Mouse (Mus musculus) erythroid progenitor cell, adult 5-6 weeks (primary cell): ENCODE data around the gene Hoxa6. TPM values are rescaled to one million over a fixed set of nuclear protein-coding genes. Genes with fewer than 3 reads are reported as not detected.

ENCODE experiments used
- ATAC-seq: replicated peaks from 2 replicates; pipeline ENCODE4 v1.8.0; 2016; ENCODE audit warnings: moderate number of reproducible peaks, mild to moderate bottlenecking, moderate TSS enrichment, inconsistent platforms; ENCODE audit not compliant: poor library complexity, low FRiP score, severe bottlenecking
- total RNA-seq, 2 experiments: library from RNA; stranded (forward) in 1 of 2; stranded (reverse) in 1 of 2; fragments of 150-400 nt in 1 of 2; fragments of 186-747, 209-891 nt in 1 of 2; gene quantifications; 2 replicates each; pipeline versions ENCODE4 v1.2.3 to v1.2.4; 2015 to 2017; ENCODE audit warnings: low replicate concordance in 2 of 2

Gene Hoxa6
- total RNA-seq, 2 experiments from 2014 or later, result not detected

DNA sequence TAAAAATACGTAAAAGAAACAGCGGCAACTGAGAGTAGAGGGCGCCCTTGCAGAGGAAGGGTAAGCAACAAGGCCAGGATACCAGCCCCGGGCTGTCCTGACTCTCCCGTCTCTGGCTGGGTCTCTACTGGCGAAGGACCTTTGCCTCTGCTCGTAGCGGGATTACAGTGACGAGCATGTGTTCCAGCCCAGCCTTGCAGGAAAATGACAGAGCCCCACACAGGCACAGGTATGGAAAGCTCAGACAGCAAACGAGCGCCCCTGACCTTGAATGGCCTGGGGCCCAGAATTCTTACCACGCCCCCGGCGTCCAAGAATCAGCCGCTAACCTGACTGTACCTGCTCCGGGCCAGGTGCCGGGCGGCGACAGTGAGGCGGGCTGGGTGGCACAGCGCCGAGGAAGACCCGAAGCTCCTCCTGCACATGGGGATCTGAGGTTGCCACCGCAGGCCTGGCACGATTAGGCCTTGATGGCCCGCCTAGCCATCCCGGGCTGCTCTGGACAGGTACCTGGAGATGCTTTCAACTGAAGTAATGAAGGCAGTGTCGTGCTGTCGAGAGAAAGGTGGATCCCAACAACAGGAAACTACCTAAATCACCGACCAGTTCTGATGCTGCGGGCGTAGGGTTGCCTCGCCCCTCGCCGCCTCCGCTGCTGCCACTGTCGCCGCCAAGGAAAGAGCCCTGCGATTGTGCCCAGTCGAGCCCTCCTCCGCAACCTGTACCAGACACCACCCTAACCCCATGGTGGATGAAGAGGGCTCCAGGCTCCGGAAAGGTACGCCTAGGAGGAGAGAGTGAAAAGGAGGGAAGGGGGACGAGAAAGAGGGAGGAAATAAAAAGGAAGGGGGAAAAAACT, 21.3 kb upstream of the Hoxa6 start:
- no peak for ATAC-seq

DNA sequence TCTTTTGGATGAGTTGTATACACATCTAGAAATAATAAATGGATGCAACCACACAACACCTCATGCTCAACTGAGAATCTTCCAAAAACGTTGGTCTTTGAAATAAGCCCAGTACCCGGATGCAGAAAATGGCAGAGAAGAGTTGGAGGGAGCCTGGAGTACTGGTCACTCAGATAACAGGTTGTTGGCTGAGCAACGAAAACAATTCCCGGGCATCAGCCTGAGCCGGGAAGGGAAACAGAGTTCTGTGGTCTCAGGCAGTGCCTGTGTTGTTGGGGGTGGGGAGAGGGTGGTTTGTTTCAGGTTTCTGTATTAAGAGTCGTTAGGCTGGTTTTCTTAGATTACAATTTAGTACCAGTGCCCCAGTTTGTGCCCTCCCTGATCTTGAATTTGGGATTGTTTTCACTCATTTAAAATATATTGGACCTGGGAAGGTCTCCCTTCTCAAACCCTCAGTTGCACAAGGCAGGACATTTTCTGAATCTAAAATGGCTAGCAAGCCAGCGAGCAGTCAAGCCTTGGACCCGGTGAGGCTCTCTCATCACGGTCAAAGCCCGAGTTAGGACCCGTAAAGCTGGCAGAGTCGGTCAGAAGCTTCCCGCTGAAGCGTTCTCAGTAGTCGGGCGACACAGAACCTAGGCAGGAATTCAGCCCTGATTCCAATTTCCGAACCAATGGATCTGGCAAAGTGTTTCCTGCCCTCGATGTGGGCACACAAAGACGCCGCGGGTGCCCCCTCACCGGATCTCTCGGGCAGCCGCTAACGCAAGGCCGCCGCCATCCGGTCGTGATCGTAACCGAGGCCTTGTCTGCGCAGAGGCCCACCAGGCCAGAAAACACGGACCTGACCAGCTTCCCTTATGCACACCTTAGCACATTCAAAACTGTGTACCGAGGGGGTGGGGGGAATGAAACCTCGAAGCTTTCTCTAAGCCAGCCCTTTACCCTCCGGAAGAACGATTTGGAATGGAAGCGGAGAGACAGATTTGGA, 20.2 kb upstream of the Hoxa6 start:
- no peak for ATAC-seq

DNA sequence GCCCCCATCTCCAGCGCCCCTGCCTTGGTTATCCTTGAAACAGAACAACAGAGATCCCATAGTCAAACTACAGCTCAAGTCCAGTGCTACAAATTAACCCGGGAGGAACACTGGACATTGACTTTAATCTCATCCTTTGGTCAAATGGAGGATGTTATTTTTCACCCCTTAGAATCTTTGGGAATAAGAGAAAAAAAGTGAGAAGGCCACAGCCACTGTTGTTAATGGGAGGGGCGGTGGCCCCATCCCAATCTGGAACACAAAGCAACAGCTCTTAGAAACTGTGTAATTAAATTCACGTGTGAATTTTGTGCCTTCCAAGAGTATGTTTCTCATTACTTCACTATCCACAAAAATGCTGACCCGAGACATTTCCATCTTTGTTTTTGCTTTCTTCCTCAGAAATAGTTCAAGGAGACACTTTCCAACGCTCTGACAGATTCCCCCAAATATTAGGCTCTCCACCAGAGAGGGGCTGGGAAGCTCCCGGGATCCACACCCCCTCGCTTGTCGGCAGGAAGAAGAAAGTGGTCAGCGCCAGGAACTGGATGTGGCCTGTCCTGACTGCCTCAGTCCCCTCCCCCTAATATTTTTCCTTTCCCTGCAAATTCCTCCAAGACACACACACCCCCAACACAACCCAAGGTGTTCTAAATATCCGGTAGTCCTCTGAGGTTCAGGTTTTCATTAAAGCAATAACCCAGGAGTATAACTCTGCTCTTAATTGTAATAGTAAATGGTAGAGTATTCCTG, 19.1 kb upstream of the Hoxa6 start:
- ATAC-seq, result no peak

DNA sequence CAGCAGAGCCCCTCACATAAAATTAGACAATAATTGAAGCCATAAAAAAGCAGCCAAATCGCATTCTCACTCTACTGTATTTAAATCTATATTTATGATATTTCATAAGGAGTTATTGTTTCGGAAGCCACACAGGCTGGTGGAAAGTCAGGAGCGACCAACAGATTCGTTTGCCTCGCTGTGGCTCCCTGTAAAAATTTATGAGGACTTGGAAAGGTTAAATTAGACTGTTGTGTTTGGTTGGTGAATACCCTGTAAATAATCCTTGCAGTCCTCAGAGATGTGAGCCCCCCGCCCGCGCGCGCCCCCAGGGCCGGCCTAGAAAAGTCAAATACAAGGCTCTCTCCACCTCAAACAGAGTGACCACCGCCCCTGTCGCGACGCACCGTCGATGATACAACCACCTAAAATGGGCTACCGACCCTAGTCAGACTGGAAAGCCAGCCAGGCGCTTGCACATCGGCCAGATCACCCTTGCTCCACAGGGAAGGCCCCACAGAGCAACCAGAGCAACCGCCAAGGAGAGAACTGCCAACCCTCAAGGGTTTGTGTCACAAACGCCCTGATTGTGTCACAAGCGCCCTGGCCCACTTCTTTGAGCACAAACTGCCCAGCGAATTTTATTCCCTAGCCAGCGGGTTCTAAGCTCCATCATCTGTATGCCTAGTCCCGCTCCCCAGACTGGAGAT, 18.2 kb upstream of the Hoxa6 start:
- no peak for ATAC-seq

DNA sequence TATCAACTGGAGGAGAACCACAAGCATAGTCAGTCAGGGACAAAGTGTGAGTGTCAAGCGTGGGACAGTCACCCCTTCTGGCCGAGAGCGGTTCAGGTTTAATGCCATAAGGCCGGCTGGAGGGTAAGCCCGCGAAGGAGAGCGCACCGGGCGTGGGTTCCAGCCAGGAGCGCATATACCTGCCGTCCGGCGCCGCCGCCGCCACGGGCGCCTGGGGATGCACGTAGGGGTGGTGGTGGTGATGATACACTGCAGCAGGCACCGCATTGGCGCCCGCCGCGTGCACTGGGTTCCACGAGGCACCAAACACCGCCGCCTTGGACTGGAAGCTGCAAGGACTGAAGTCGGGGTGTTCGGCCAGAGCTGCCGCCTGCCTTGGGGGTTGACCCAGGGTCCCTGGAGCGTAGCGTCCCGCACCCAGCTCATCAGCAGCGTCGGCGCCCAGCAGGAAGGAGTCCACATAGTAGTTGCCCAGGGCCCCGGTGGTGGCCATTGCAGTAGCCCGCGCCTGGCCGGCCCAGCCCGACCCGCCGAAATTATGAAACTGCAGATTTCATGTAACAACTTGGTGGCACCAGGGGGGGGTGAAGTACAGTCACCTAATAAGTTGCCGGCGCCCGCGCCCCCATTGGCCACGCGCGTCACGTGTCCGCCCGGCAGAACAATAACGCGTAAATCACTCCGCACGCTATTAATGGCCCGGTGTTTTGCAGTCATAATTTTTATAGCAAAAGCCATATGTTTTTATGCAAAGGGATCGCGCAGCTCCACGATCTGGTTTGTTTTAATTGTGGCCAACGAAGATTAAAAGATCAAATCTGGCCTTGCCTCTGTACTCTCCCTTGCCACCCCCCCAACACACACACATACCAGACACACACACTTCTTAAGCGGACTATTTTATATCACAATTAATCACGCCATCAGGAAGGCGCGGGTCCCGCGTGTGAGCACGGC, 17.4 kb upstream of the Hoxa6 start:
- no peak for ATAC-seq

DNA sequence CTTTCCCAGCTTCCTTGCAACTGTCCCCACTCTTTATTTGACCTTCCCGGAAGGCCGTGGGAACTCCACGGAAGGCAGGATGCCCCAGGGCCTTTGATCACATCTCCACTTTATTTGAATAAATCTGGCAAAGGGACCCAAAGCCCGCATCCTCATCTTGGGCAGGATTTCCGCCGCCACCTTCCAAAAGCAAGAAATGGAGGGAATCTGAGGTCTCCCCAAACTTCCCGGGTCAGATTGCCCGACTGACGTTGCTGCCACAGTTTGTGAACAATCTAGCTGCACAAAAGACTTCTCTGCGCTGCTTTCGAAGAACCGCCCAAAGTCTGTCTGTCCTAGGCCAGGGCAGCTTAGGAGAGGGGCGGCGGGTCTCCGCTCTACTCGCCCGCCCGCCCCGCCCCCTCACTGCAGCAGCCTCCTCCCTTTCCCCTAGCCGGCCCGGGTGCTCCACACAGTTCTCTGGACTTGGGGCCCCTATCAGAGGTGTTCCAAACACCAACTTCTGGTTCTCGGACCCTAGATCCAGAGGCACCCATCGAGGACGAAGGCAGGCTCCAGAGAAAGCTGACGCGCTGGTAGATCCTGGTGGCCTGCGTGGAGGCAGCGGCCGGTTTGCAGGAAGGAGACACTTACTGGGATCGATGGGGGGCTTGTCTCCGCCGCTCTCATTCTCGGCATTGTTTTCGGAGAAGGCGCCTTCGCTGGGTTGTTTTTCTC, 16.5 kb upstream of the Hoxa6 start:
- no peak for ATAC-seq

DNA sequence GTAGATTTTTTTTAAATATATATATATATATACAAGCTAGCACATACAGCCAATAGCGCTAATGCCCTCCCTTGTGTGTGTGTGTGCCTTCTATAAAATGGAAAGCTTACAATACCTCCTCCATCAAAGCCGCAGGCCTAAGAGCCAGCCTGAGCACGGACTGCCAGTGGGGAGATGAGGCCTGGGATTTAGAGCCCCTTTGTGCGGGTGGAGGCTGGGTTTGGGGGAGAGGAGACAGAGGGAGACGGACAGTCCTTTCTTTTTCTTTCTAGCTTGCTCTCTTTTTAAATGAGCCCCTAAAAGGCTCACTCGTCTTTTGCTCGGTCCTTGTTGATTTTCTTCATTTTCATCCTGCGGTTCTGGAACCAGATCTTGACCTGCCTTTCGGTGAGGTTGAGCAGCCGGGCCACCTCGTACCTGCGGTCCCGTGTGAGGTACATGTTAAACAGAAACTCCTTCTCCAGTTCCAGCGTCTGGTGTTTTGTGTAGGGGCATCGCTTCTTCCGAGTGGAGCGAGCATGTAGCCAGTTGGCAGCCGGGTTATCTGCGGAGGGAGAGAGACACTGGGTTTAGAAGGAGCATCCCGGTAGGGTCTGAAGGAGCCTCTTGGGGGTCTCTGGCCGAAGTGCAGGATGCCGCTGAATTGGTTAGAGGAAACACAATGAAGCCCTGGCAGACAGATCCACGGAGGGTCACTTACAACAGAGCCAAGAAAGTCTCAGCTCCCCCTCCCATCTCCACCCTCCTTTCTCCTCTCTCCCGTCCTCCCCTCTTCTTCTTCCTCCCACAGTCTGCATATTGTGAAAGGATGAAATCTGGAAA, 15.6 kb upstream of the Hoxa6 start:
- ATAC-seq, result no peak

DNA sequence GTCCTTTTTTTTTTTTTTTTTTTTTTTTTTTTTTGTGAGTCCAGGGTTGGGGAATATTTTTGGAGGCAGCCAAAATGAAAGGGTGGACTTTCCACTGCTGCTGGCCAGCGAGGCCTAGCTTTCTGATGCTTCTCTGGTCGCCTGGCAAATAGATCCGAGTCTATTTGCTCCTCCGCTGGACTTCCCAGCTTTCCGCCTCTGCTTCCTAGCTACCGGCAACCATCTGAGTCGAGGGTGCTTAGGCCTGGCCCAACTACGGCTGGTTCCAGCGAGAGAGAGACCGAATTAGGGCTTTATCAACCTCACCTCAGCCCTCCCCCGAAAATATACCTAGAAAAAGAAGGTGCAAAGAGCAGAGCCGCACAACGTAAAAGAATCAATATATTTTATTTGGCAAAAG, 14.2 kb upstream of the Hoxa6 start:
- ATAC-seq, result no peak

DNA sequence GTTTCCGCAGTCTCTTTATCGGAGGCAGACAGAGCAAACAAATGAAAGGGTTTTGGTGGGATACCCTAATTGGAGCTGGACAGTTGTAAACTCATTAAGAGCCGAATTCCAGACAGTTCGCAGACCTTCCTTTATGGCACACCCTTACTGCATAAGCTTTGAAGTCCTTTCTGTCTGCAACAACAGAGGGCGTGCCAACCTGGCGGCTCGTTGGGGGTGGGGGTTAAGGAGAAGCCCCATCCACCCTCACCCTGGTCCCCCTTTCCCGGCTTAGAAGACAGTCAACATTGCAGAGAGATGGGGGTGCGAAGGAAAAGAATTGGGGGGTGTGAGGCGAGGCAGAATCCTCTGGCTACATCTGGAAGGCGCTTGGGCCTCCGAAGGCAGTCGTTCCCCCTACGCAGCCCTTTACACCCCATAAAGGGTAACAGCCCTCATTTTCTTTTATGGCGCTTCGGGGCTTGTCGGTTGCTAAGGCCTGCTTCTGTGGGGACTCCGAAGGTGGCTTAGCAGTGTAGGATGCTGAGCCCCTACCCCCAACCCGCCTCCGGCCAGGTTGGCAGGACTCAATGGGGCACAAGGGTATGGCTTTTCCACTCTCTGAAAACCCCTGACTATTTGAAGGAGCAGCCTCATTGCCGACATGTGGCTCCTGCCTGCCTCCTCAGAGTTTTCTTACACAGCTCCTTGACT, 13.6 kb upstream of the Hoxa6 start:
- ATAC-seq, result 0 out of 2 replicates have a peak, but pooled peaks have one; percentile 25

DNA sequence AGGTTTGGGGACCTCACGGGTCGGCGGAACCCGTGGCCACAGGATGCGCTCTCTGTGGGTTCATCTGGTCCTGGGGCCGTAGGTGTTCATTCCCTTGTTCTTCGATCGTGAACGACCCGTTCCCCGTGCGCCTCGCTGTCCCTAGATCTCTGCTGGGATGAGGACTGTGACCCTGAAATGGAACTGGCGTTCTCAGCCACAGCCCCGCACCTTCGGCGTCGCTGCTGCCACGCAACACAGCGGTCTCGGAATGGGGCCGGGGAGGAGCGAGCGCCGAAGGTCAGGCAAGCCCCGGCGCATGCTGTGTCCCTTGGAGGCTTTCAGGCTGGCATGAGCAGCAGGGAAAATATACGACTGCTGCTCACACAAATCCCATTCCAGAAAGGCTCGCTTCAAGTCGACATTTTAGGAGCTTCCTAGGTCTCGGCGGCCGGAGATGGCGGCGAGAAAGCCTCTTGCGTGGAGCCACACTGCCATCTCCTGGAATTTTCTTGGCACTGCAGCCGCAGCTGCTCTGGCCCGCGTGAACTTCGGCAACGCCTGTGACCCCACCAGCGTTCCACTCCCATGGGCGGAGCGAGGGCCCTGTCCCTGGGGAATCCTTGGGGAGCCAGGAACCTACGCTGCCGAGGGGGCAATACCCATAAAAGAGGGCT, 12.9 kb upstream of the Hoxa6 start, which contains the start of gene Hoxa7:
Gene Hoxa7, minus strand, starts transcription at position 518 of the 656 bp plus-strand sequence.
- ATAC-seq, result peak; percentile 75

DNA sequence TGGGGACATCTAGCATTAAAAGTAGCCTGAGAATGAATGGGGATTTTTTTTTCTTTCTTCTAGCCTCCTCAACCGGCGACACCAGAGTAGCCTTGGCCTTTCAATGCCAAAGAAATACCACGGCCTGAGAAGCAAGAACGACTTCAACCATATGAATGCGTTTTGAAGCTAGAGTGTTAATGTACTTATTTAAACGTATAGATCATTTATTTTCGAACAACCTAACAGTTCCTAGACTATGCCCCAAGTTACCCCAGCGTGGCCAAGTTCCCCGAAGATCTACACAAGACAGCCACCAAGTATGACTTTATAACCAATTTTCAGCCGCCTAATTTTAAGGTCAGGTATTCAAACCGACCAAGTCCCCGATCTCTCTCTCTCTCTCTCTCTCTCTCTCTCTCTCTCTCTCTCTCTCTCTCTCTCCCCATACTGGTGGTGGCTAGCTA, 12.4 kb upstream of the Hoxa6 start:
- no peak for ATAC-seq

DNA sequence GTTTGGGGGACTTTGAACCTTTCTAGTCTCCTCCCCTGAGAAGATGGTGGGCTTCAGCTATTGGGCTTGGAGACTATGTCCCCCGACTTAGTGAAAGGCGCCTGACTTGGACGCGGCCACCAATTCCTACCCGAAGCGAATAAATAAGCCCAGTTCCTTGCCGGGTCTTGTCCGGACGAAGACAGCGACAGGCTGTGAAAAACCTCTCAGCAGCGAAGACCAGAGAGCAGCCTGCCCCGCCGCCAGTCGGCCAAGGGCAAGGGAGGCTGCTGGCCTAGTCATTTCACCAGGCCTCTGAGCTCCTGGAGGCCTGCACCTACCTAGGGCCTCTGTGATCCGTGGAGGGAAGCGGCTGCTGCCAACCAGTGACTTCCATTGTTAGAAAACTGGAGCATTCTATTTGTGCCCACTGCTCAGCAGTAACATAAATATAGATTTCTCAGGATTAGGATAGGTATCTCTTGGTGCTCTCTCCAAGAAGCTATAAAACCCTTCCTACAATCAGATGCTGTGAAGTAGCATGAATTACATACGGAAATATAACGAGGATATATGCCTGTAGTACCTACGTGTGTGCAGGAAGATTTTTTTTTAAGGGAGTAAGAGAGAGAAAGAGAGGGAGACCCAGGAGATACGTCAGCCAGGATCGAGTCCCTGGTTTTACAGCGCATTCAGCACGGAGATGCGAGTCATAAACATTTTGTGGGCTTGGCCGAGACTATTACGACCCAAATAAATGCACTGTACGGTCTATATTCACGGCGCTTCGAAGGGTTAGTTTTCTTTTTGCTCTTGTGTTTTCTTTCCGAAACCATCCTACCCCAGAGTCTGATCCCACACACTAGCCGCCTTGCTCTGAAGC, 11.7 kb upstream of the Hoxa6 start:
- ATAC-seq, result no peak

DNA sequence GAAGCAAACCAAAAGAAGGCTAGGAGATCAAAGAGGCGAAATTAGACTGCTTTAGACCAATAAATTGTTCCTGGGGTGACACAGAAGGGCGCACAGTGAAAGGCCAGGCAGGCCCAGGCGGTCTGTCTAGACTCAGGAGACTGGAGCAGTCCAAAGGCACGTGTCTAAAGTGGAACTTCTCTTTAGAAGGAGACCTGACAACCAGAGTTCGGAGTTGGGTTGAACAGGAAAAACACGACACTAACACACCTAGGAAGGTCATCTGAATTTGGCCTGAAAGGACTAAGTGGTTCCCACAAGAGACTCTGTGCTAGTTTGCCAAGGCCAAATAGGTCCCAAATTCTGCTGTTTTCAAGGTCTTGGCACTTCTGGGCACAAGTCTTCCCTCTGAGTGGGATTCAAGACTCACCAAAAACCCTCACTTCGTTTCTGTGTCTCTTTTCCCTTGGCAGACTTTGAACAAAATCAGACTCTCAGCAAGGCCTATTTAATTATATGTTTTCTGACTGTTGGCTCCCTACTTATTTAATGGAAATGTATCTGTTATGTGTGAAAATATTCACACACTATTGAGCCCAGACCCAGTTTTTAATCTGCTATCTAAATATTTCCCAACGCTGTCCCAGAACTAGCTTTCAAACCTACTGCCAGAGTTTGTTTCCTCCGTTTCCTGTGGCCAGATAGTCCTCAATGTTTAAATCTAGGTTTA, 10.9 kb upstream of the Hoxa6 start:
- no peak for ATAC-seq

DNA sequence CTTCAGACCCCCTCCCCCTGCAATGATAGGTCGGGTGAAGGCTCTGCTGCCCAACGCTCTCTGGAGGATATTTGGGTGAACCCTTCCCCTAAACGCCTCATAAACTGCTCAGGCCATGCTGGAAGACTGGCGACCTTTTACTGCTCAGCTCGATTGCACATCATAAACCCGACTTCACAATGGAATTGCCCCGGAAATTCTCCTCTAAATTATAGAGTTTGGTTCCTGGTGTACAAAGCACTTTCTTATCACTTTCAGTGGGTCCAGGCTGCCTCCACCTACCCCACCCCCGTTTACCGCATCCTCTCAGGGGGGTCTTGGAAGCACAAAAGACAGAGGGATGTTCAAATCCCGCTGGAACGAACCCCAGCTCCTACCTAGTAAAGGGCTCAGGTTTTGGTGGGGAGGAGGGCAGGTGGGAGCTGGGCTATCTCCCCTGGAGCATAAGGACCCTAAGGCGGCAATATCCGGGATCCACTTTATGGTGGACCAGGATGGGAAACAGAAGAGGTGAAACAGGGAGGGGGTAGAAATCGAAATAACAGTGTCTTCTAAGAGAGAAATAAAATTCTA, 10.2 kb upstream of the Hoxa6 start:
- ATAC-seq, result no peak
